Mouse (Mus musculus) thymus, postnatal 25 days (tissue): ENCODE results near the gene Rabl3.

Source experiments
- DNase-seq: peaks from one replicate; pipeline ENCODE4 v3.0.0; 2022

Gene Rabl3

GRCm38 (mm10) chr16:37550266-37550665 is 10.6 kb downstream of the Rabl3 start:
- no peak for DNase-seq

GRCm38 (mm10) chr16:37550981-37551380 is 11.3 kb downstream of the Rabl3 start:
- no peak for DNase-seq

DNA sequence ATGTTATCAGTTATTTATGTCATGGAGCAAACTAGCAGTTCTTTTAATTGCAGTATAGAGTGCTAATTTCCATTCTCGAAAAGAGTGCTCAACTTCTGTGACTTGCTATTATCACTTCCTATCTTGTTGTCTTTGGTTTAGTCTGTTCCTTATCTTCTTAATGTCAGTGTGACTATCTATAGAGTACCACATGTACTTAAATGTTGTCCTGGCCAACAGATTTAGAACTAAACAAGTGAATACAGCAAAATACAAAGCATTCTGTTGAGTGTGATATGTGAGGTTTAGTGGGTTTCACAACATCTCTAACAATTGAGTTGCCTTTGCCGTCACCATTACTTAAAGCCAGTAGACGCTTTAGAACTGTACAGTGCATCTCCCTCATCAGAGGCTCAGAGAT is 13.1 kb downstream of the Rabl3 start:
- DNase-seq, result no peak

DNA sequence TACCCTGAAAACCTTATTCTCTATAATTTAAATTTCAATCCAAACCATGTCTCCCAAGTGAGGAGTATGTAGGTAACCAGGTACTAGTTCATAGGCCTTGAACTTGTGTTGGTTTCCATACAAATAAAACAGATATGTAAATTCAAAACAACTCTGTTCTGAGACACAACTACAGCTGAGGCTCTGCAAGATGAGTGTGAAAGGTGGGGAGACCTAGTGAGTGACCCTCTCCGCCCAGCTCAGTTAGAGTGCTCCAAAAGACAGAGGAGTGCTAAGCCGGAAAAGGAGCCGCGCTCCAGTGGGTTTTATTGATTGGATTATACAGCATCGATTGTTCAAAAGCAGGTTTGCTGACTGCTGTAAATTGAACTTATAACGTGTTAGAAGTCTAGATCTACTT is 22.7 kb downstream of the Rabl3 start:
- no peak for DNase-seq

- DNase-seq, result no peak
Measured at GRCm38 (mm10) chr16:37562961-37563360, 23.3 kb downstream of the Rabl3 start.

DNA sequence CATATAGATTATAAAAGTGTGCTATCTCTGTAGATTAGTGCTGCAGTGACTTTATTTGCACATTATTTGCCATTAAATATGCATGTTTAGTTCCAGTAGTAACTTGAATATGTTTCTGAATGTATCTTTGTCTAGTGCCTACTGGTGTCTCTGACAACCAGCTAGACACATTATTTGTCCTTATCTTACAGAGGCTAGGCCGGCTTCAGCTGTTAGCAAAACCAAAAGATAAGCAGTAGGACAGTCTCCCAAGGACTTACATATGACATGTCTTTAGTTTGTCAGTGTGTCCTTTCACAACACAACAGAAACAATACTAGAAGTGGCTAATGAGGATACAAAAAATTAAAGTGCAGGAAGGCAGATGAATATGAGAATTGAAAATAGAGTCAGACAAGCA is 25.4 kb downstream of the Rabl3 start:
- no peak for DNase-seq

GRCm38 (mm10) chr16:37566107-37566506 is 26.4 kb downstream of the Rabl3 start:
- DNase-seq, result no peak

GRCm38 (mm10) chr16:37567113-37568050 is 27.7 kb downstream of the Rabl3 start:
- DNase-seq, result no peak

GRCm38 (mm10) chr16:37571554-37571953 is 31.9 kb downstream of the Rabl3 start:
- no peak for DNase-seq

GRCm38 (mm10) chr16:37572117-37572754 is 32.6 kb downstream of the Rabl3 start:
- DNase-seq, result no peak

DNA sequence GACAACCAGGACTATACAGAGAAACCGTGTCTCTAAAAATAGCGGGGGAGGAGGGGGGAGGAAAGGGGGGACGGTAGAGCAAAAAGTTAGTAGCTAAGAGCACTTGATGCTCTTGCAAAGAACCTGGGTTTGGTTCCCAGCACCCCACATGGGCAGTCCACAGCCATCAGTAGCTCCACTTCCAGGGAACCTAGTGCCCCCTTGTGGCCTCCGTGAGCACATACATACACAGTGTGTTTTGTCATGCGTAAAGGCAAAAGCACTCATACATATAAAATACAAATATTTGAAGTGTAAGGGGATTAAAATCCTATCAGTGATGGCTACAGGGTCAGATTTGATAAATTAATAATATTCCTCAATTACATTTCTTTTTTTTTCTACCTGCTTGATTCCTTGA is 33.4 kb downstream of the Rabl3 start:
- no peak for DNase-seq

GRCm38 (mm10) chr16:37575325-37575724 is 35.6 kb downstream of the Rabl3 start:
- DNase-seq, result no peak

- DNase-seq, result no peak
Measured at GRCm38 (mm10) chr16:37579591-37579990, 39.9 kb downstream of the Rabl3 start.

- DNase-seq, result no peak
Measured at GRCm38 (mm10) chr16:37579994-37580393, 40.3 kb downstream of the Rabl3 start, which contains the start of gene Hgd. TSS of gene Hgd (plus strand) at chr16:37580153.

GRCm38 (mm10) chr16:37580651-37581050 is 41.0 kb downstream of the Rabl3 start:
- DNase-seq, result no peak

- DNase-seq, result no peak
Measured at GRCm38 (mm10) chr16:37581901-37582300, 42.2 kb downstream of the Rabl3 start.

DNA sequence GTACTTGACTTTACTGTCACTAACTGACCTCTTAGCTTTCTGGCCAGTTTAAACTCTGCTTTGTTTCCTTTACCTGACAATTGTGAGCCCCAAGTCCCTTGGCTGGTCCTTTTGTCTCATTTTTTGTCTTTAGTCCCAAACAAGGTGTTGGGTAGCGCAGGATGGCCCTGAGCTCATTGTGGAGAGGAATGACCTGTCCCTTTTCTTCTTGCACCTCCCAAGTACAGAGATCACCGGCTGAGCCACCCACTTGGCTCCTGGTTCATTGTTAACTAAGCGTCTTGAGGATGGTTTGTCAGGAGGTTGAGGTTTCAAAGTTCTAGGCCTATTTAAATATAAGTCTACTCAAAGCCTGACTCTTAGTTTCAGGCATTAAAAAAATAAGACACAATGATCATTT is 43.6 kb downstream of the Rabl3 start:
- DNase-seq, result no peak

DNA sequence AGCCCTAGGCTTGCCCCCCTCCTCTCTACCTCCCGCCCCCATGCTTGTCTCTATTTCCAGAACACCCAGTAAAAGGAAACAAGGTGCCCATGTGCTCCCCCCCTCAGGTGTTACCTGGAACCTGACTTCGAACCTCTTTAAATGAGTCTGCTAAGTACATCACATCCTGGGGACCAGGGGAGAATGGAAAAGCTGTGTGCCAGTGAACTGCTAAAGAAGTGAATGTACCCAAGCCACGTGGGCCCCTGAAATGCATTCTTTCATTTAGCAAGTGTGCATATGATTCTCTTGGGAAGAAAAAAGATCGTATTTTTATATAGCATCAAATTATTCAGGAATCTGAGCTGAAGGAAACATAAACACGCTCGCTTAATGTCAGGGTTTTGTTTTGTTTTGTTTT is 44.1 kb downstream of the Rabl3 start:
- DNase-seq, result no peak

- no peak for DNase-seq
Measured at GRCm38 (mm10) chr16:37584218-37585035, 44.7 kb downstream of the Rabl3 start.

GRCm38 (mm10) chr16:37585129-37585563 is 45.5 kb downstream of the Rabl3 start:
- no peak for DNase-seq

GRCm38 (mm10) chr16:37590921-37591320 is 51.2 kb downstream of the Rabl3 start:
- DNase-seq, result no peak

- DNase-seq, result no peak
Measured at GRCm38 (mm10) chr16:37591551-37591950, 51.9 kb downstream of the Rabl3 start.

DNA sequence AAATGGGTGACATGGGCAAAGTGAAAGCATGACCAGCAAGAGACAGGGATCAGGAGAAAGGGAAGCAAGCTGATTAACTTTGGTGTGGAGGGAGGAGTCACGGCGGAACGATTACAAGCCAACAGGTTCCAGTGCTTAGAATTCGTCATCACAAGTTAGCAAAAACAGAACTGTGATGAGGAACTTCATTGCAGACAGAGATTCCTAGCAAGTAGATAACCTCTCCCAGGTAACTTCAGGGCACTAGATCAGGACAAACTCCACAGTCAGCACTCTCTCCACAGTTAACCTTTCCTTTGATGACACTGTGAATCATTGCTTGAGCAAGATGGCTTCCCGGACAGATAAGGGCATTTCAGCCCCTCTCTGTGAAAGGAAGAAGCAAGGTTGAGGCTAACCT is 57.7 kb downstream of the Rabl3 start:
- DNase-seq, result no peak
